Mouse (Mus musculus) hindbrain, embryonic 14.5 days (tissue): ENCODE data around the gene Lrrc72. TPM values are rescaled to one million over a fixed set of nuclear protein-coding genes. Genes with fewer than 3 reads are reported as not detected.

ENCODE experiments used
- ATAC-seq: fragments of 200-750 bp; cut with Nextera tagmentation; 2 replicates; pipeline ENCODE4 v1.8.0; 2017; ENCODE audit warnings: moderate number of reproducible peaks, mild to moderate bottlenecking, moderate TSS enrichment, moderate library complexity; ENCODE audit not compliant: low FRiP score
- DNase-seq: peaks from one replicate; pipeline ENCODE4 v3.0.0-alpha.2; 2015; ENCODE audit warnings: low spot score
- H3K27ac ChIP-seq: fragments of 300-500 bp; sonication (generic); 2 replicates; pipeline ENCODE4 v1.5.1; 2014; ENCODE audit warnings: mild to moderate bottlenecking, moderate library complexity
- H3K27me3 ChIP-seq: fragments of 300-500 bp; sonication (generic); 2 replicates; pipeline ENCODE4 v1.6.1; 2014; ENCODE audit warnings: mild to moderate bottlenecking, low read length, mixed read lengths; ENCODE audit not compliant: control insufficient read depth, insufficient read depth
- H3K36me3 ChIP-seq: fragments of 300-500 bp; sonication (generic); replicated peaks from 2 replicates; pipeline ENCODE4 v1.6.1; 2014; ENCODE audit not compliant: control insufficient read depth, insufficient read depth
- H3K4me1 ChIP-seq: fragments of 300-500 bp; sonication (generic); replicated peaks from 2 replicates; pipeline ENCODE4 v1.6.1; 2014; ENCODE audit warnings: antibody characterized with exemption, low read length, mixed read lengths; ENCODE audit not compliant: control insufficient read depth, insufficient read depth
- H3K4me2 ChIP-seq: fragments of 300-500 bp; sonication (generic); replicated peaks from 2 replicates; pipeline ENCODE4 v1.6.1; 2014; ENCODE audit warnings: mild to moderate bottlenecking, moderate library complexity
- H3K4me3 ChIP-seq: fragments of 300-500 bp; sonication (generic); replicated peaks from 2 replicates; pipeline ENCODE4 v1.5.1; 2014; ENCODE audit warnings: mild to moderate bottlenecking, low read length
- H3K9ac ChIP-seq: fragments of 300-500 bp; sonication (generic); 2 replicates; pipeline ENCODE4 v1.6.1; 2014
- H3K9me3 ChIP-seq: fragments of 300-500 bp; sonication (generic); 2 replicates; pipeline ENCODE4 v1.6.1; 2016; ENCODE audit warnings: low read length; ENCODE audit not compliant: control insufficient read depth
- WGBS: fragments of 180-500 bp; shearing (Covaris S2); extraction: QIAGEN DNeasy Blood & Tissue Kit; methylation state at CpG from one replicate; pipeline ENCODE4 v1.1.7; 2014; 5-methylcytosine and 5-hydroxymethylcytosine counted together
- polyA plus RNA-seq: library from polyadenylated mRNA; unstranded; fragments of >200 nt; fragmentation: Nextera tagmentation; extraction: Ambion mirVana; gene quantifications from 2 replicates; pipeline ENCODE4 v1.2.1, GENCODE M21; 2014

Lrrc72 gene
- polyA plus RNA-seq = not detected in 2 replicates

- Histone ChIP-seq H3K4me2 (no peak within 1 kb of the TSS), H3K9me3 (no peaks in the 10 kb centered on the region), H3K27me3 (no peaks in the 10 kb centered on the region), H3K9ac (no peak within 1 kb of the TSS), H3K36me3 (no peaks in the 10 kb centered on the region), H3K4me3 (no peak within 1 kb of the TSS), H3K27ac (no peak within 1 kb of the TSS), H3K4me1 (no peaks in the 10 kb centered on the region)
- ATAC-seq (no peak), DNase-seq (no peak)
- 94% methylated on average over 9 of the region's 9 CpGs for WGBS
Measured at GRCm38 (mm10) chr12:36253298-36253697, at the start of gene Lrrc72. Lrrc72 (minus strand) TSS chr12:36253398.

- Histone ChIP-seq H3K4me3 (no peak overlapping the region), H3K27me3 (no peaks in the 10 kb centered on the region), H3K4me2 (no peak overlapping the region), H3K9me3 (no peaks in the 10 kb centered on the region), H3K9ac (no peak overlapping the region), H3K36me3 (no peaks in the 10 kb centered on the region), H3K4me1 (no peaks in the 10 kb centered on the region), H3K27ac (no peak overlapping the region)
- ATAC-seq (no peak), DNase-seq (no peak)
- WGBS = 88% methylated on average over 12 of the region's 12 CpGs
Measured at GRCm38 (mm10) chr12:36302326-36302725, 49.1 kb upstream of the Lrrc72 start.

GRCm38 (mm10) chr12:36291346-36291745 is 38.1 kb upstream of the Lrrc72 start:
- ATAC-seq = no peak
- WGBS = 87% methylated on average over 6 of the region's 6 CpGs

DNA sequence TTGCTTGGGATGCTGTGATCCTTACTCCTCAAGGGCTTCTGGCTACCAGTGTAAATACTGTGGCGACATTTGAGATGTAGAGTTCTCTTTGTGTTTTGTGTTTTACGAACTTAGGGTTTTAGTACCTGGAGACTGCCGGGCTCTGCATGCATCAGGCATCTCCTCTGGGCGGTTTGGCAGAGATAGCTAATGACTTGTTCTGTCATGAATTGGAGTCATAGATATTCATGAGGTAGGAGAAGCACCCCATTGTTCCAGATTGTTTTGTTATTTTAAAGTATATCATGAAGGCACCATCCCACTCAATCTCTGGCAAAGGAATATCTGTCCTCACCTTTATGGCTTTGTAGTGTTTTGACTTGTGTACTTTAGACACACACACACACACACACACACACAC is 37.3 kb upstream of the Lrrc72 start:
- ATAC-seq = no peak
- no peaks in the 10 kb centered on the region for H3K27me3 ChIP-seq
- no peak overlapping the region for H3K27ac ChIP-seq
- no peak overlapping the region for H3K9ac ChIP-seq
- no peaks in the 10 kb centered on the region for H3K4me1 ChIP-seq
- DNase-seq = no peak
- no peak overlapping the region for H3K4me2 ChIP-seq
- H3K36me3 ChIP-seq = no peaks in the 10 kb centered on the region
- 74% methylated on average over 4 of the region's 4 CpGs for WGBS
- no peaks in the 10 kb centered on the region for H3K9me3 ChIP-seq
- H3K4me3 ChIP-seq = no peak overlapping the region

More at GRCm38 (mm10) chr12:36291346-36291745, 38.1 kb upstream of the Lrrc72 start:
- Histone ChIP-seq H3K4me1 (no peaks in the 10 kb centered on the region), H3K9me3 (no peaks in the 10 kb centered on the region), H3K4me3 (no peak overlapping the region), H3K27me3 (no peaks in the 10 kb centered on the region), H3K27ac (no peak overlapping the region), H3K4me2 (no peak overlapping the region), H3K36me3 (no peaks in the 10 kb centered on the region), H3K9ac (no peak overlapping the region)
- DNase-seq = no peak

DNA sequence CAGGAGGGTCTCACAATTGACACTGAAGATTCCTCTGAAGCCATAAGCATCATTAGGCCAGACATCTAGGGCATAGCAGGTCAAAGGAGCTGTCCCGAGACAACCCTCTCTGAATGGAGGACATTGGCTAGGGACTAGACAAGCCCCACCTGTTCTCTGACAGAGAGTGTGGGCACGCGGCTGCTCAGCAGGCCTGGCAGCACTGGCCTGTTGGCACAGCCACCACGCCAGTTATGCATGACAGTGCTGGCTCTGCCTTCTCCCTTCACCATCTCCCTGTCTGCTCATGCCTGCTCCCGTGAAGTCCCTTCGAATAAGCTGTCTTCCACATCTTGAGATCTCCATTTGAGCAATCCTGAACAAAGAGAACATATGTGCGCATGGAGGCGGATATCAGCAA is 36.4 kb upstream of the Lrrc72 start:
- H3K27me3 ChIP-seq = no peaks in the 10 kb centered on the region
- ATAC-seq (no peak), DNase-seq (no peak)
- no peaks in the 10 kb centered on the region for H3K9me3 ChIP-seq
- no peak overlapping the region for H3K9ac ChIP-seq
- H3K27ac ChIP-seq = no peak overlapping the region
- no peak overlapping the region for H3K4me3 ChIP-seq
- 86% methylated on average over 8 of the region's 8 CpGs for WGBS
- no peak overlapping the region for H3K4me2 ChIP-seq
- H3K4me1 ChIP-seq = no peaks in the 10 kb centered on the region
- H3K36me3 ChIP-seq = no peaks in the 10 kb centered on the region

GRCm38 (mm10) chr12:36274823-36275222 is 21.6 kb upstream of the Lrrc72 start:
- Histone ChIP-seq H3K4me3 (no peak overlapping the region), H3K36me3 (no peaks in the 10 kb centered on the region), H3K27ac (no peak overlapping the region), H3K4me2 (no peak overlapping the region), H3K27me3 (no peaks in the 10 kb centered on the region), H3K9ac (no peak overlapping the region), H3K9me3 (no peaks in the 10 kb centered on the region), H3K4me1 (no peaks in the 10 kb centered on the region)
- WGBS = 67% methylated on average over 3 of the region's 3 CpGs
- DNase-seq = peak; percentile 31
- ATAC-seq = no peak

GRCm38 (mm10) chr12:36267670-36268246 is 14.6 kb upstream of the Lrrc72 start:
- Histone ChIP-seq H3K4me1 (no peaks in the 10 kb centered on the region), H3K27ac (no peak overlapping the region), H3K9me3 (no peaks in the 10 kb centered on the region), H3K9ac (no peak overlapping the region), H3K4me3 (no peak overlapping the region), H3K27me3 (no peaks in the 10 kb centered on the region), H3K36me3 (no peaks in the 10 kb centered on the region), H3K4me2 (no peak overlapping the region)
- no peak for ATAC-seq
- DNase-seq = no peak
- WGBS = 93% methylated on average over 8 of the region's 8 CpGs

GRCm38 (mm10) chr12:36262116-36262721 is 9.0 kb upstream of the Lrrc72 start:
- Histone ChIP-seq H3K27me3 (no peaks in the 10 kb centered on the region), H3K4me3 (no peak overlapping the region), H3K4me1 (no peaks in the 10 kb centered on the region), H3K27ac (no peak overlapping the region), H3K36me3 (no peaks in the 10 kb centered on the region), H3K9ac (no peak overlapping the region), H3K4me2 (no peak overlapping the region), H3K9me3 (no peaks in the 10 kb centered on the region)
- 73% methylated on average over 11 of the region's 11 CpGs for whole genome bisulfite sequencing
- DNase-seq (peak; percentile 30), ATAC-seq (no peak)

- Histone ChIP-seq H3K4me1 (no peaks in the 10 kb centered on the region), H3K27me3 (no peaks in the 10 kb centered on the region), H3K4me3 (no peak overlapping the region), H3K27ac (no peak overlapping the region), H3K36me3 (no peaks in the 10 kb centered on the region), H3K9me3 (no peaks in the 10 kb centered on the region), H3K9ac (no peak overlapping the region), H3K4me2 (no peak overlapping the region)
- WGBS = 50% methylated on average over 5 of the region's 5 CpGs
- DNase-seq (no peak), ATAC-seq (no peak)
Measured at GRCm38 (mm10) chr12:36255413-36255812, 2.2 kb upstream of the Lrrc72 start.
